Mouse (Mus musculus) stomach, postnatal 0 days (tissue): ENCODE results near the gene Ddx10.

ENCODE experiments used
- CTCF ChIP-seq: IDR thresholded peaks from 2 replicates; pipeline ENCODE4 v1.5.1; 2016; ENCODE audit warnings: antibody characterized with exemption, low read depth, mild to moderate bottlenecking, moderate library complexity
- EP300 ChIP-seq: optimal IDR thresholded peaks from 2 replicates; pipeline ENCODE3; 2016; ENCODE audit warnings: antibody characterized with exemption

DNA sequence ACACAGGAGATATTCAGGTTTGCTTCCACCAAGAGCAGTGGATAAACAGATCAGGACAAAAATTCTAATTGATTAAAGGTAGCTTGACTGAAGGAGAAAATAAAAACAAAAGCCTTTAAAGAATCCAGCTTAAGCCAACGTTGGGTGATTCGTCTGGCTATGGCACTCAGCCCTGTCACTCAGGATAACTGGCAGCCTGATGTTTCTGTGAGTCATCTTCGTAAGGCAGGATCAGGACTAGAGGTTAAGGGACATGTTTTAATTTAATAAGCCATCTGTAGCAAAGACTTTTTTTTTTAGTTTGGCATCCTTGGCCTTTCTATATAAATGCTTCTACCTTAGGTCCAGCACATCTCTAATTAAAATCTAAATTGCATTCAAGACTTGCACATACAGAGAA, 170.2 kb downstream of the Ddx10 start:
- TF ChIP-seq CTCF: no peak
- no peak for TF ChIP-seq EP300
